Mouse (Mus musculus): ENCODE data around the gene Rnf126. TPM values are rescaled to one million over a fixed set of nuclear protein-coding genes. Genes with fewer than 3 reads are reported as not detected.
A peak's percentile ranks its signal among the peaks of the same experiment; 100 is the strongest.

The Rnf126 gene
- polyA plus RNA-seq, 1 experiment from 2014 or later, result 109 TPM

GRCm38 (mm10) chr10:79755854-79756253 is 10.9 kb downstream of the Rnf126 start:
- no peak overlapping the region for H3K9ac ChIP-seq
- peak; percentile 19; the same call in 1 of the 2 replicates for ATAC-seq (replicated peaks)
- H3K27me3 ChIP-seq (replicated peaks), result no peaks in the 10 kb centered on the region
- H3K9me3 ChIP-seq, result no peaks in the 10 kb centered on the region
- peaks cover 41% of the 10 kb centered on the region for H3K36me3 ChIP-seq (replicated peaks)
- no peak overlapping the region for H3K4me3 ChIP-seq
- no peak overlapping the region for H3K4me2 ChIP-seq
- peaks cover 8% of the 10 kb centered on the region for H3K4me1 ChIP-seq
- no peak overlapping the region for H3K27ac ChIP-seq
- 81% methylated on average over 3 of the region's 3 CpGs for WGBS

- Histone ChIP-seq H3K4me1 (peaks cover 8% of the 10 kb centered on the region), H3K4me3 (peak within 1 kb of the TSS; percentile 45), H3K27ac (no peak within 1 kb of the TSS), H3K4me2 (peak within 1 kb of the TSS; percentile 85), H3K27me3 (replicated peaks) (no peaks in the 10 kb centered on the region), H3K9me3 (no peaks in the 10 kb centered on the region), H3K36me3 (replicated peaks) (peaks cover 33% of the 10 kb centered on the region), H3K9ac (peak within 1 kb of the TSS; percentile 43)
- ATAC-seq (replicated peaks), result peak; percentile 86
- WGBS, result under 1% methylated on average over 36 of the region's 36 CpGs
Observed at GRCm38 (mm10) chr10:79754856-79755516, 11.8 kb downstream of the Rnf126 start, which contains the start of gene Fgf22. TSS of gene Fgf22 (plus strand) at chr10:79755076.

- WGBS, result 75% methylated on average over 6 of the region's 6 CpGs
- ATAC-seq (replicated peaks), result no peak
Observed at GRCm38 (mm10) chr10:79748496-79748895, 18.3 kb downstream of the Rnf126 start.

GRCm38 (mm10) chr10:79746774-79747151 is 20.0 kb downstream of the Rnf126 start:
- 21% methylated on average over 6 of the region's 6 CpGs for WGBS
- 0 out of 2 replicates have a peak overlapping the region, but pooled peaks have one; percentile 9 for H3K4me3 ChIP-seq
- ATAC-seq (replicated peaks), result peak; percentile 70
- H3K4me2 ChIP-seq, result peak overlapping the region; percentile 83
- H3K27me3 ChIP-seq (replicated peaks), result no peaks in the 10 kb centered on the region
- H3K9me3 ChIP-seq, result no peaks in the 10 kb centered on the region
- peaks cover 14% of the 10 kb centered on the region for H3K36me3 ChIP-seq (replicated peaks)
- H3K4me1 ChIP-seq, result peaks cover 17% of the 10 kb centered on the region
- 0 out of 2 replicates have a peak overlapping the region, but pooled peaks have one; percentile 9 for H3K9ac ChIP-seq
- H3K27ac ChIP-seq, result 0 out of 2 replicates have a peak overlapping the region, but pooled peaks have one; percentile 45

More at GRCm38 (mm10) chr10:79748496-79748895, 18.3 kb downstream of the Rnf126 start:
- Histone ChIP-seq H3K27ac (no peak overlapping the region), H3K36me3 (replicated peaks) (no peaks in the 10 kb centered on the region; the same call in 1 of the 2 replicates), H3K4me1 (peaks cover 17% of the 10 kb centered on the region), H3K4me2 (no peak overlapping the region), H3K9ac (no peak overlapping the region), H3K9me3 (no peaks in the 10 kb centered on the region), H3K4me3 (no peak overlapping the region), H3K27me3 (replicated peaks) (no peaks in the 10 kb centered on the region)

GRCm38 (mm10) chr10:79745898-79746773 is 20.6 kb downstream of the Rnf126 start, which contains the start of gene Polrmt:
TSS of gene Polrmt (minus strand) at chr10:79746581.
- Histone ChIP-seq H3K4me2 (peak within 1 kb of the TSS; percentile 83), H3K27ac (peak within 1 kb of the TSS; percentile 53; the same call in 1 of the 2 replicates), H3K27me3 (replicated peaks) (no peaks in the 10 kb centered on the region), H3K36me3 (replicated peaks) (peaks cover 20% of the 10 kb centered on the region), H3K4me3 (peak within 1 kb of the TSS; percentile 67), H3K9me3 (no peaks in the 10 kb centered on the region), H3K4me1 (peaks cover 17% of the 10 kb centered on the region), H3K9ac (peak within 1 kb of the TSS; percentile 64)
- 3% methylated on average over 38 of the region's 38 CpGs for WGBS
- peak; percentile 95 for ATAC-seq (replicated peaks)

- peak overlapping the region; percentile 67 for H3K4me3 ChIP-seq
- 94% methylated on average over 3 of the region's 3 CpGs for WGBS
- no peaks in the 10 kb centered on the region for H3K9me3 ChIP-seq
- 0 out of 2 replicates have a peak overlapping the region, but pooled peaks have one; percentile 64 for H3K9ac ChIP-seq
- no peak for ATAC-seq (replicated peaks)
- peaks cover 27% of the 10 kb centered on the region for H3K36me3 ChIP-seq (replicated peaks)
- H3K27me3 ChIP-seq (replicated peaks), result no peaks in the 10 kb centered on the region
- no peak overlapping the region for H3K27ac ChIP-seq
- peak overlapping the region; percentile 83 for H3K4me2 ChIP-seq
- H3K4me1 ChIP-seq, result peaks cover 17% of the 10 kb centered on the region
Observed at GRCm38 (mm10) chr10:79745411-79745810, 21.3 kb downstream of the Rnf126 start.

GRCm38 (mm10) chr10:79743650-79744365 is 22.9 kb downstream of the Rnf126 start:
- peaks cover 43% of the 10 kb centered on the region for H3K36me3 ChIP-seq (replicated peaks)
- ATAC-seq (replicated peaks), result no peak
- H3K4me1 ChIP-seq, result peaks cover 17% of the 10 kb centered on the region
- H3K4me2 ChIP-seq, result no peak overlapping the region
- H3K9ac ChIP-seq, result no peak overlapping the region
- H3K4me3 ChIP-seq, result no peak overlapping the region
- 94% methylated on average over 15 of the region's 15 CpGs for WGBS
- peaks cover 12% of the 10 kb centered on the region for H3K9me3 ChIP-seq
- no peaks in the 10 kb centered on the region for H3K27me3 ChIP-seq (replicated peaks)
- H3K27ac ChIP-seq, result no peak overlapping the region

GRCm38 (mm10) chr10:79743161-79743560 is 23.6 kb downstream of the Rnf126 start:
- no peak overlapping the region for H3K4me2 ChIP-seq
- H3K4me1 ChIP-seq, result peaks cover 17% of the 10 kb centered on the region
- no peak for ATAC-seq (replicated peaks)
- H3K27ac ChIP-seq, result no peak overlapping the region
- peaks cover 17% of the 10 kb centered on the region for H3K9me3 ChIP-seq
- H3K4me3 ChIP-seq, result no peak overlapping the region
- no peak overlapping the region for H3K9ac ChIP-seq
- WGBS, result 88% methylated on average over 11 of the region's 11 CpGs
- peaks cover 50% of the 10 kb centered on the region for H3K36me3 ChIP-seq (replicated peaks)
- H3K27me3 ChIP-seq (replicated peaks), result no peaks in the 10 kb centered on the region

- 60% methylated on average over 11 of the region's 11 CpGs for WGBS
- no peak for ATAC-seq (replicated peaks)
- H3K27me3 ChIP-seq (replicated peaks), result peaks cover under 1% of the 10 kb centered on the region; the same call in 1 of the 2 replicates
Observed at GRCm38 (mm10) chr10:79740863-79741262, 25.9 kb downstream of the Rnf126 start.

GRCm38 (mm10) chr10:79739234-79739633 is 27.5 kb downstream of the Rnf126 start:
- H3K9ac ChIP-seq, result no peak overlapping the region
- no peak overlapping the region for H3K4me3 ChIP-seq
- no peaks in the 10 kb centered on the region for H3K4me1 ChIP-seq
- no peak for ATAC-seq (replicated peaks)
- H3K36me3 ChIP-seq (replicated peaks), result peaks cover 88% of the 10 kb centered on the region
- 96% methylated on average over 28 of the region's 28 CpGs for WGBS
- H3K27me3 ChIP-seq (replicated peaks), result peaks cover 6% of the 10 kb centered on the region; the same call in 1 of the 2 replicates
- H3K4me2 ChIP-seq, result no peak overlapping the region
- H3K9me3 ChIP-seq, result peaks cover 23% of the 10 kb centered on the region
- H3K27ac ChIP-seq, result no peak overlapping the region

More at GRCm38 (mm10) chr10:79740863-79741262, 25.9 kb downstream of the Rnf126 start:
- H3K27ac ChIP-seq, result no peak overlapping the region
- peaks cover 73% of the 10 kb centered on the region for H3K36me3 ChIP-seq (replicated peaks)
- peaks cover 8% of the 10 kb centered on the region for H3K4me1 ChIP-seq
- no peak overlapping the region for H3K9ac ChIP-seq
- H3K4me2 ChIP-seq, result no peak overlapping the region
- no peak overlapping the region for H3K4me3 ChIP-seq
- H3K9me3 ChIP-seq, result peaks cover 23% of the 10 kb centered on the region

GRCm38 (mm10) chr10:79738259-79738658 is 28.5 kb downstream of the Rnf126 start:
- H3K4me2 ChIP-seq, result no peak overlapping the region
- H3K4me3 ChIP-seq, result no peak overlapping the region
- peaks cover 6% of the 10 kb centered on the region; the same call in 1 of the 2 replicates for H3K27me3 ChIP-seq (replicated peaks)
- H3K9ac ChIP-seq, result no peak overlapping the region
- no peak for ATAC-seq (replicated peaks)
- peaks cover 23% of the 10 kb centered on the region for H3K9me3 ChIP-seq
- no peaks in the 10 kb centered on the region for H3K4me1 ChIP-seq
- 85% methylated on average over 10 of the region's 10 CpGs for WGBS
- peaks cover 94% of the 10 kb centered on the region for H3K36me3 ChIP-seq (replicated peaks)
- H3K27ac ChIP-seq, result no peak overlapping the region

All from midbrain, embryonic 15.5 days (tissue).